Mouse (Mus musculus) frontal cortex, adult (tissue): Measurements from ENCODE around the gene Naa38.
A peak's percentile ranks its signal among the peaks of the same experiment; 100 is the strongest.

Experiments used
- ATAC-seq: cut with Nextera tagmentation; 2 replicates; pipeline ENCODE4 v1.9.2; 2017; ENCODE audit warnings: mild to moderate bottlenecking, moderate library complexity, mixed read lengths; ENCODE audit not compliant: low TSS enrichment

The Naa38 gene

GRCm38 (mm10) chr11:69400083-69400850, 5.0 kb downstream of the Naa38 start:
- ATAC-seq: no peak

- ATAC-seq: peak; percentile 59
These were observed 5.9 kb downstream of the Naa38 start for GRCm38 (mm10) chr11:69401210-69401637.

DNA sequence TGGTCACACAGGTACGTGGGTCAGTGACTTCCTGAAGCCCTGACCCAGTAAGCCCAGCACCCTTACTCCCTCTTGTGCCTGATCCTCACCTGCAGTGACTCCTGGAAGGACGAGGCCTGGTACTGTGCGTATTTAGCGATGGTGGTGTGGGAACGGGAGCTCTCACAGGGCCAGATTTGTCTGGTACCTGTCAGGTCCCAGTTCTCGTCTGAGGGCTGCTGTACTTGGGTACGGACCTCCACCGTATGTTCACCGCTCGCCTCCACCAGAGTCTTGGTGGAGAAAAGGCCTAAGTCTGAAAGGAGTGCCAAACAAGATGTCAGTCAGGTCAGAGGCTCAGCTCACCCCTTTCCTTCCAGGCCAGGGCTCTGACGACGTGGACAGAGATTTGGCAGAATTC, 6.7 kb downstream of the Naa38 start:
- no peak for ATAC-seq

DNA sequence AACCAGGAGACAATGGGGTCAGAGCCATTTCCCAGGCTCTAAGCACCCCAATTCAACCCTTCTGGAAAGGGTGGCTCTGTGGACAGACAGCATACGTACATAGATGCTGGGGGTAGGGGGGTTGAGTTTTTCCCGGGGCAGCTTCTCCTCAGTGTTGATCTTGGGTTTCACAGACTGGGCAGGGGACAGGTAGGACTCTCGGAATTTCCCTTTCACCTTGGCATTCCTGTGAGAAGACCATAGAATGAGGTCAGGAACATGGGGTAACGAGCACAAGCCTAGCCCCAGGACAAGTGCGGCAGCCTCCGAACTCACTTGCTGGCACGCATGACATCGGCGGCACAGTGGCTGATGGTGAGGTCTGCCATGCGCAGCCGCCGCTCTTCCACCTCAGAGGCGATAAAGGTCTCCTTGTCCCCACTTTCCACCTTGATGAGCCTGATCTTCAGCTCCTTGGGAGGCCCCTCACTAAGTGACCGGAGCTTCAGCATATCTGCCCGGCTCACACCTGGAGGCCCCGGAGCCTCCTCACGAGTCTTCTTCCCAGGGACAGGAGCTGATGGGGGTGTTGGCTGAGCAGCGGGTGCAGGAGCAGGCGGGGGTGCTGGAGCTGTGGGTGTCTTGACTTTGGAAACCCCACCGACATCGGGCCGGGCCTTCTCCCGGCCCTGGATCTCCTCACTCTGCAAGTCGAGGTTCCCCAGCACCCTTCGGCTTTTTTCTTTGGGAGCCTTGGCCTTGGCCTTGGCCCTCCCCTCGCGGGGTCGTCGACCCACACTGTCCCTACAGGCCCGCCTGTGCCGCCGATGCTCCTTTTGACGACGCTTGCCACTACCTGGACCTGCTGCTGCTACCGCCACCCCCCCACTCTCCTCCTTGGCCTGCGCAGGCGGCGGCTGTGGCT, 8.7 kb downstream of the Naa38 start:
- no peak for ATAC-seq

- no peak for ATAC-seq
These were observed 9.5 kb downstream of the Naa38 start for GRCm38 (mm10) chr11:69404595-69405396.

GRCm38 (mm10) chr11:69405397-69406200, 10.3 kb downstream of the Naa38 start:
- no peak for ATAC-seq

DNA sequence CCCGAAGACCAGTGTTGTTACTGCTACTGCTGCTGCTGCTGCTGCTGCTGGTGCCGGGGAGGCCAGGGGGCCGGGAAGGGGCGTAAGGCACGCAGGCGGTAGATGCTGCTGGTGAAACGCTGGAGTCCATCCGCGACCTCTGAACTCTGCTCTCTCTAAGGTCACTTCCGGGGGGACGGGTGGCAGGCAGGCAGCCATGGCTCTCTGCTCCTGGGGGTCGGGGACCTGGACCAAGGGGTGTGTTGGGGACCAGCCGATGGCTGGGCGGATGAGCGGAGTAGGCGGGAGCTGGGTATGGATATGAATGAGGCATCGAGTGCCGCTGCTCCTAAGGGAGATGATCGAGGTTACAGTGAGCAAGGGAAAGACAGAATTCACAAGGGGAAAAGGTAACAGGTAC, 11.0 kb downstream of the Naa38 start:
- no peak for ATAC-seq

DNA sequence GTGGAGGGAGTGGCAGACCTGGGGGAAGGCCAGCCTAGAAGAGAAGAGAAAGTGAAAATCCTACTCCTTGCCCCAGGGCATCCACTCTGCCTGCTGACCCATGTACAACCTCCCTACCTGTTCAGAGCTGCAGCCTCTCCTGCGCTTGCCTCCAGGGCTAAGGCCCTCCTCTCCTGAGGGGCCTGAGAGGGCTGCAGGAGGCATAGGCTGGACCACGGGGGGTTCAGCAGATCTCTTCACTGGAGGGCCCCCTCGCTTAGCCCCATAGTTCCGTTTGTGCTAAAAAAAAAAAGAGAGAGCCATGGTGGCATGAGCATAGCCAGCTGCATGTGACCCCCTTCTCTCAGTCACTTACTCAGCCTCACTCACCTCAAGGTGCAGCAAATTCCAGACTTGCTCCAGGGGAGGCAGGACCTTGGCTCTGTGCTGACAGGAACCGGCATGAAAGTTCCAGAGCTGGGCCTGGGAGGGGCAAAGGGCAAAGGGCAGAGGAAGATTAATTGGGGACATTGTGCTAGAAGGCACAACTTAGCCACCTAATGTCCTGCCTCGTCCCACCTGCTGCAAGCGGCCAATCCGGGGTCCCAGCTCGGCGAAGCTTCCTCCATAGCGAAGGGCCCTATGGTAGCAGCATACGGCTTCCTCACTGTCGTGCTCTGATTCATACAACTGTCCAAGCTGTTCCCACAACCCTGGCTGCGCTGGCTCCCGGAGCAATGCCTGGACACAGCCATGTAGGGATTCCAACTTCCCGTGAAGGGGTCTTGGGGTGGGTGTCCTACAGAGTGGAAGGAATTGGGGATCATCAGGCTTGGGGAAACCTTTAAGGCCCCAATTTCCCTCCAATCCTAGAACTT, 11.8 kb downstream of the Naa38 start:
- no peak for ATAC-seq

DNA sequence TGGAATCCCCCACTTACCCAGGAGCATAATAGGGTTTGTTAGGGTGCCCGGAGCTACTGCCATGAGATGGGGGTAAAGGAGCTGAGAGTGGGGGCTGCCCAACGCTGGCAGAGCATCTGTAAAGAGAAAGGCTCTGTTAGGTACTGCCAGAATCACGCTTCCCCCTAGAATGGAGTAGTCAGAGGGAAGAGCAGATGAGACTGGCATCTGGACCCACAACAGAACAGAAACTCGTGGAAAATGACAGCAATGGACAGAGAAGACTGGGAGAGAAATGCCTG, 12.4 kb downstream of the Naa38 start:
- no peak for ATAC-seq

DNA sequence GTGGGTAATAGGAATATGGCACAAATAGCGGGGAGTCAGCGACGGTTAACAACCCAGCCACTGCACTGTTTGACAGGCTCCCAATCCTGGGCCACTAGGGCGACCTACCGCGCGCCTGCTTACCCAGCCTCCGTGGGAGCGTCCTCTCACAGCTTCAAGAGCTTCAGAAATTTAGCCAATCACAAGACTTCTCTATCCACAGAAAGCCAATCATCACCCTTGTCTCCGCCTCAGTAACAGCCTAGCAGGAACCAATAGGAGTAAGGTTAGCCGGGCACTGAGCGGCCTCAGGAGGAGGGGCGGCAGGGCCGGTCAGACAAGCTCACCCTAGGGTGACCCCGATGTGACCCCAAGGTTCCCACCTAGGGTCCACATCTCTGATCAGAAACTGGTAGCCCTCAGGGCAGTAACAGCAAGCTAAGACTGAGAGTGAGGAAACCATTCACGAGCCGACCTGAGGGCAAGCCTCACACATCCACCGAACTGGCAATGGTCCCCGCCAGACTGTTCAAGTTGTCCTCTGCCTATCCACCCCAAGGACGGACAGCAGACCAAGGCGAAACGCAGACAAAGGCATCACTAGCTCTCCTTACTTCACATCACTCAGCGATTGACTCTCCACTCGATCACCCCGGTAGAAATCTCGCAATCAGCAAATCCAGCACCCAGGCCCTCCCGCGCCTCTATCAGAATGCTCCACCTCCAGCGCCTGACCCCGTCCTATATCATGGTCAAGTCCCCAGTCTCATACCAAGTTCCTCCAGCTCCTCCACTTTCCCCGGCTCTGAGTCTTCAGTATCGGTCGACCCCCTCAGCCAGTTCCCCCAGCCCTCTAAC, 13.5 kb downstream of the Naa38 start:
- ATAC-seq: peak; percentile 73

GRCm38 (mm10) chr11:69409378-69410044, 14.2 kb downstream of the Naa38 start:
- ATAC-seq: no peak

GRCm38 (mm10) chr11:69410045-69410309, 14.7 kb downstream of the Naa38 start:
- ATAC-seq: no peak

DNA sequence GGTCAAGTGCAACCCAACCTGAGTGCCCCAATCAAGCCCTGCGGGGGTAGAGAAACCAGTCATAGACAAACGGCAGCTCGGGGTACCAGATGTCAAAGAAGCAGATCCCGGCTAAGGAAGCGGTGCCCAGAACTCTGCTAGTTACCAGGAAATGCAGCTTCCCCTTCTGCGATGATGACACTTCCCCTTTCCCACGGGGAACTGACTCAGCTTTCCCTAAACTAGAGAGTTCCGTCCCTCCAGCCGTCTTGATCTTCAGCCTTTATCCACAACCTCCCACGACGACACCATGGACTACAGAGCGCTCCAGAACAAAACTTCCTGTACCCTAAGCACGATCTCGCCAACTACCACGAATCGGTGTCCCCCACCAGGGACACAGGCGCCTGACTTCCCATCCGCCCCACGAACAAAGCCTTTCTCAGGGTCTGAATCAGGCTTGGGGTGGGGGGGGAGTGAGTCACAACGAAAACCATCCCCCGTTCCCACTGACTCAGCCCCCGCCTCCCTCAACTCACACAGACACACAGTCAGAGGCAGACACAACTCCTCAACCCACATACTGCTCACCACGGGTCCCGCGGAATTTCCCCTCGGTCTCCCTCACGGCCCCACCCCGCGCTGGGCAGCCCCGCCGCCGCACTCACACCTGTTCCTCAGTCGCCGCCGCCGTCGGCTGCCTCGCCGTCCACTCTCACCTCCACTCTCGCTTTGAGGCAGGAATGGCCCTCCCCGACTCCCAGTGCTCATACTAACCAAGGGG, 15.2 kb downstream of the Naa38 start:
- 0 out of 2 replicates have a peak, but pooled peaks have one; percentile 1 for ATAC-seq

DNA sequence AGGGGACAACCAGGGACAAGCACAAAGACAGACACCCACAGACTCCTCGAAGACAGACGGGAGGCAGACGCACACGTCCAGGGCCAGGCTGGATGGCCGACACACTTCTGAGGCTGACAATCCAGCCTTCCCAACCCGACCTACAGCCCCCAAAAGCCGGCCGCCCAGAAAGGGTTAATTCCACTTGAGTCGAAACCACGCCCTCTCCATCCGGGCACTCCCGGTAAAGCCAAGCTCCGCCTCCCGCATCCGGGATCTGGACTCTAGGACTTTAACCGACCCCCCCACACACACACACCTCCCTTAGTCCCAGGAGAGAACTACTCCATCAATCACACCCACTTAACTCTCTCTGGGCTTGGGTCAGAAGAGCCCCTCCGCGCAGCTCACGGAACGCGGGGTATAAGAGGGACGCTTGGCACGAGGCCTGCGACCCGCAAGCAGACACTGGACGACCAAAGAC, 15.8 kb downstream of the Naa38 start:
- peak; percentile 35 for ATAC-seq

DNA sequence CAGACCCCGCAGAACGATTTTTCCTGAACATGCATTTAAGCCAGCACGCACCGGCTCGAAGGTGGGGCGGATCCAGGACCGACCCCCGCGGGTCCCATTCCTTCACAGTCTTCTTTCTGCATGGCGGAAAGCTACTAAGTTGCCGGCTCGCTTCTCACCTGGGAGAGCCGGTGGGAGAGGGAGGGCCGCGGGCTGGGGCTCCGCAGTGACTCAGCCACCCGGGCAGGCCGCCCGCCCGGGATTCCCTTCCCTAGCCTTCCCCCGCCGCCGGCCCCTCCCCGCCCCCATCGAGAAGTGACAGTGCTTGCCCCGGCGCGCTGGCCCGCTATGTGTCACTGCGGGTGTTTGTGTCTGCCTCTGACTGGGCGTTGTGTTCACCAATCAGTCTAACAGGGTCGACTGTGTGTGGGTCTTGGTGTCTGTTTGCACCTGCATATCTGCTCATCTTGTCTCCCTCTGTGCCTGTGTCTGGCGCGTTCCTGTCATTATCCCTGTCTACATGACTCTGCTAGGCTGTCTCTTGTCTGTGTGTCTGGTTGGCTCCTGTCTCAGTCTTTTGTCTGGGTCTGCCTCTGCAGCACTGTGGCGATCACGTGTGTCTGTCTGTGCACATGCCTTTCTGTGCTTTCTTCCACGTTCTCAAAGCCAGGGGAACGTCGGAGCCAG, 16.4 kb downstream of the Naa38 start:
- no peak for ATAC-seq

GRCm38 (mm10) chr11:69412548-69412947, 17.3 kb downstream of the Naa38 start:
- ATAC-seq: peak; percentile 3; the same call in 1 of the 2 replicates

DNA sequence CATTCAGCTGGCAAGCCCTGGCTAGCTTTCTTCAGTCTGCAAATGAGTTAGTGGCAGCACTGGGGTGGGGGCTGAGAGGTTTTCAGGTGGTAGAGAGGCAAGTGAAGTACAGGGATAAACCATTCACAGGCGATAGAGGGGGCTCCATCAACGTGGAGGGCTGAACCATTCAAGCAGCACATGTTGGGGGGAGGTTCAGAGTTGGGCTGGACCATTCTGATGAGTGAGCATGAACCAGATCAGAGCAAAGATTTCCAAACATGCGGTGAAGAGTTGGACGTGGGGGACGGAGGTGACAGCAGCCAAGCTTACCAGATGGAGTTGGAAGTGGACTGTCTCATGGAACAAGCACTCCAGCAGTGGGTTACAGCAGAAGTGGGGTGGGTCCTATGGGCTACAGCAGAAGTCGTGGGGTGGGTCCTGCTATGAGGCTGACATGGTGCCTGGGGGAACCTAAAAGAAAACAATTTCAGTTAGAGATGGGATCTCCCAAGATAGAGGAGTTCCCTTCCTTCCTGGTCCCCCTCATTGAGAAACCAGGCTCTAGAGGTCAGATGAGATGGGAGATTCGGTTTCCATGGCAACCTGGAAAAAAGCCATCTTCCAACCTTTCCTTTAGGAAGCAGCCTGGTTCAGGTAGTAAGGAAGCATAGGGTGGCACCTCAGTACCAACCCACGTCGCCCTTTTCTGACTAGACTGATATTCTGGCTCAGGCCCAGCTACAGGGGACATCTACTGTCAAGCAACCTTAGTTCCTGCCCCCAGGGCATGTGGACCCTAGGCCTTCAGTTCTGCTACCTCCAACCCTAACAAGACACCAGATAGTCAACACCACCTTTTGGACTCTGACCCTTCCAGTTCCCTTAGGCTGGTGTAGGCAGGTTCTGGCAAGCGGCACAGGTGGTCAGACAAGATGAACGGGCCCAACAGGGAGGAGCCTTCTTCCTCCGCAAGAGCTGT, 18.2 kb downstream of the Naa38 start, which contains the start of gene Kdm6b:
Gene Kdm6b (minus strand): TSS at position 455 of the 961 bp plus-strand sequence.
- no peak for ATAC-seq
